Mouse (Mus musculus): ENCODE measurements around the gene Prr12.

DNA sequence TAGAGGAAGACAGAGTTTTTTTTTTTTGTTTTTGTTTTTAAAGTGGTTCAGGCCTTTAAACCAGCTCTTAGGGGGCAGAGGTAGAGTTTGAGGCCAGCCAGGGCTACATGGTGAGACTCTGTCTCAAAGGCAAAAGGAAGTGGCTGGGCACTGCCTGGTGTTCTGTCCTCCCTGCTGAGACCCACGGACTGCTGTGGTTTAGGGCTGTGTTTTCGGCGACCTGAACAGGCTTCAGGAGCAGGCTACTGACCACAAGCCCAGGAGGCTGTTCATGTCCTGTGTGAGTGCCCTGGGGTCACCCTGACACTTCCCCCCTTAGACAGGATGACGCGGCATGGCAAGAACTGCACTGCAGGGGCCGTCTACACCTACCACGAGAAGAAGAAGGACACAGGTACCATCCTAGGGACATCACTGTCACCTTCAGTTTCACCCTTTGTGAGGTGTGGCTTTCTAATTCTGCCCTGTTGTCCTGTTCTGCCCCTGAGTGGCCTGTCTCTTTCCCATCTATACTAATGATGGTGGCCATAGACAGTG, 20.6 kb upstream of the Prr12 start:
- no peak for TF ChIP-seq CTCF (IDR thresholded peaks at IDR 0.05)
- no peak for TF ChIP-seq EP300 (IDR thresholded peaks at IDR 0.05)
